Mouse (Mus musculus) embryonic facial prominence, embryonic 13.5 days (tissue): ENCODE measurements at regions not wholly inside any gene's neighbourhood (a gene's known extent, or its start where the extent isn't known, plus 50 kb on each side); places are given as distances from the start of the nearest gene placed in this dataset.
"Not testable (repeated sequence)": the region's sequence is repeated elsewhere in the genome, so short reads cannot be mapped to it uniquely, and the experiment has no call there.

Experiments used
- ATAC-seq: fragments of 200-750 bp; cut with Nextera tagmentation; 2 replicates; pipeline ENCODE4 v1.8.0; 2017; ENCODE audit warnings: low read depth; ENCODE audit not compliant: insufficient number of reproducible peaks, insufficient read depth, low FRiP score, low TSS enrichment
- H3K27ac ChIP-seq: fragments of 300-500 bp; sonication (generic); 2 replicates; pipeline ENCODE4 v1.5.1; 2015; ENCODE audit warnings: moderate library complexity, mild to moderate bottlenecking, inconsistent platforms
- H3K27me3 ChIP-seq: fragments of 300-500 bp; sonication (generic); 2 replicates; pipeline ENCODE4 v1.6.1; 2015; ENCODE audit warnings: mild to moderate bottlenecking, inconsistent platforms
- H3K36me3 ChIP-seq: fragments of 300-500 bp; sonication (generic); 2 replicates; pipeline ENCODE4 v1.6.1; 2015; ENCODE audit warnings: mild to moderate bottlenecking, inconsistent platforms
- H3K4me1 ChIP-seq: fragments of 300-500 bp; sonication (generic); 2 replicates; pipeline ENCODE4 v1.6.1; 2015; ENCODE audit warnings: inconsistent platforms
- H3K4me2 ChIP-seq: fragments of 300-500 bp; sonication (generic); 2 replicates; pipeline ENCODE4 v1.6.1; 2015; ENCODE audit warnings: moderate library complexity, mild to moderate bottlenecking, inconsistent platforms
- H3K4me3 ChIP-seq: fragments of 300-500 bp; sonication (generic); 2 replicates; pipeline ENCODE4 v1.5.1; 2015; ENCODE audit warnings: mild to moderate bottlenecking, inconsistent platforms
- H3K9ac ChIP-seq: fragments of 300-500 bp; sonication (generic); 2 replicates; pipeline ENCODE4 v1.6.1; 2015; ENCODE audit warnings: mild to moderate bottlenecking, inconsistent platforms
- H3K9me3 ChIP-seq: fragments of 300-500 bp; sonication (generic); 2 replicates; pipeline ENCODE4 v1.6.1; 2016; ENCODE audit warnings: inconsistent platforms
- WGBS: fragments of 180-500 bp; shearing (Covaris S2); methylation state at CpG from one replicate; pipeline ENCODE4 v1.1.7; 2015; ENCODE audit warnings: mixed read lengths; 5-methylcytosine and 5-hydroxymethylcytosine counted together

GRCm38 (mm10) chr9:92768432-92768831, 226.4 kb downstream of the Plod2 start:
- WGBS: 78% methylated on average over 3 of the region's 3 CpGs
- Histone ChIP-seq H3K4me3 (no peak overlapping the region), H3K27ac (no peak overlapping the region), H3K9me3 (no peaks in the 10 kb centered on the region), H3K4me2 (no peak overlapping the region), H3K9ac (no peak overlapping the region), H3K36me3 (no peaks in the 10 kb centered on the region), H3K27me3 (no peaks in the 10 kb centered on the region), H3K4me1 (0 out of 2 replicates have a peak, but pooled peaks cover 4% of the 10 kb centered on the region)
- no peak for ATAC-seq

GRCm38 (mm10) chr9:92769528-92769927, 227.5 kb downstream of the Plod2 start:
- ATAC-seq: no peak

DNA sequence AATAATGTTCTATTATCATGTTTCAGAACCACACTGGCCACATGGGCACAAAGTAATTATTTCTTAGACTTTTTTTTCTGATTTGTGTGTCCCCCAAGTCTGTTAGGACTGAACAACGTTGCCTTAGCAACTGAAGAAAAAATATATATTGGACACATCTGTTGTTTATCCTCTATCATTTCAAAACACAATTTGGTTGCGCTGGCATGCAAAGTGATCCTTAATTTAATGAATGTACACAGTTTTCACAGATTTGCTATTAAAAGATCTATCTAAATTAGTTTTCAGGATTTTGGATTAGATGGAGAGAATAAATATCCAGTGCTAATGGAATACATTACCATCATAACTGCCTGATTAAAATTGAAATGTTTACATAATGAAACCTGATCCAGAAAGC, 229.0 kb downstream of the Plod2 start:
- Histone ChIP-seq H3K27ac (no peak overlapping the region), H3K9ac (no peak overlapping the region), H3K9me3 (no peaks in the 10 kb centered on the region), H3K4me3 (no peak overlapping the region), H3K27me3 (no peaks in the 10 kb centered on the region), H3K36me3 (no peaks in the 10 kb centered on the region), H3K4me2 (no peak overlapping the region), H3K4me1 (0 out of 2 replicates have a peak, but pooled peaks cover 4% of the 10 kb centered on the region)
- WGBS: 61% methylated on average over 2 of the region's 2 CpGs
- no peak for ATAC-seq

More at GRCm38 (mm10) chr9:92769528-92769927, 227.5 kb downstream of the Plod2 start:
- H3K4me1 ChIP-seq: 0 out of 2 replicates have a peak, but pooled peaks cover 4% of the 10 kb centered on the region
- H3K4me3 ChIP-seq: no peak overlapping the region
- H3K9ac ChIP-seq: no peak overlapping the region
- WGBS: 69% methylated on average over 2 of the region's 2 CpGs
- no peak overlapping the region for H3K4me2 ChIP-seq
- no peak overlapping the region for H3K27ac ChIP-seq
- no peaks in the 10 kb centered on the region for H3K9me3 ChIP-seq
- H3K27me3 ChIP-seq: no peaks in the 10 kb centered on the region
- no peaks in the 10 kb centered on the region for H3K36me3 ChIP-seq

GRCm38 (mm10) chr9:92771716-92772115, 229.7 kb downstream of the Plod2 start:
- WGBS: 39% methylated on average over 3 of the region's 3 CpGs
- Histone ChIP-seq H3K4me1 (0 out of 2 replicates have a peak, but pooled peaks cover 4% of the 10 kb centered on the region), H3K4me2 (no peak overlapping the region), H3K36me3 (no peaks in the 10 kb centered on the region), H3K9ac (no peak overlapping the region), H3K27me3 (no peaks in the 10 kb centered on the region), H3K27ac (no peak overlapping the region), H3K4me3 (no peak overlapping the region), H3K9me3 (no peaks in the 10 kb centered on the region)
- ATAC-seq: no peak

GRCm38 (mm10) chr9:92782922-92783454, 241.0 kb downstream of the Plod2 start:
- H3K4me1 ChIP-seq: no peaks in the 10 kb centered on the region
- no peak for ATAC-seq
- H3K9ac ChIP-seq: no peak overlapping the region
- no peak overlapping the region for H3K27ac ChIP-seq
- no peak overlapping the region for H3K4me2 ChIP-seq
- peaks cover 4% of the 10 kb centered on the region; the same call in 1 of the 2 replicates for H3K9me3 ChIP-seq
- H3K27me3 ChIP-seq: no peaks in the 10 kb centered on the region
- no peak overlapping the region for H3K4me3 ChIP-seq
- H3K36me3 ChIP-seq: no peaks in the 10 kb centered on the region

- H3K4me1 ChIP-seq: no peaks in the 10 kb centered on the region
- ATAC-seq: no peak
Measured at GRCm38 (mm10) chr9:92799695-92800094, 257.7 kb downstream of the Plod2 start.

DNA sequence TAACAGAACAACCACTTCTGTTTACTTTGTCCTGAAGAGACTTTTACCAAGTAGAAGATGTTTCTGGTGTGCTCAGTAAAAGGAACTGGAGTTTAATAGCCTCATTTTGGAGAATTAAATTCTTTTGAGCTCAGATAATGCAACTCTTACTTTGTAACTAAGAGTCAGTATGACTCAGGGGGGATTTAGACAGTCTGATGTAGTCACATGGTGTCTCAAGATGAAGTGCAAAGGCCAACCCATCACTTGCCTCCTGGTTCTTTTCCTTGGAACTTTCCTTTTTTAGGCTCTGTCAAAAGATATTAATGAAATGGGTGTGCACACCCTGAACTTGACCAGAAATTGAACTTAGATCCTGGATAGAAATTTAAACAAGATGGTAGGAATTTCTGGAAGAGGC, 267.4 kb downstream of the Plod2 start:
- Histone ChIP-seq H3K4me1 (no peaks in the 10 kb centered on the region), H3K9ac (no peak overlapping the region), H3K4me3 (no peak overlapping the region), H3K9me3 (no peaks in the 10 kb centered on the region), H3K27ac (no peak overlapping the region), H3K36me3 (no peaks in the 10 kb centered on the region), H3K27me3 (no peaks in the 10 kb centered on the region), H3K4me2 (no peak overlapping the region)
- no peak for ATAC-seq

More at GRCm38 (mm10) chr9:92799695-92800094, 257.7 kb downstream of the Plod2 start:
- Histone ChIP-seq H3K9ac (no peak overlapping the region), H3K27ac (no peak overlapping the region), H3K27me3 (no peaks in the 10 kb centered on the region), H3K9me3 (no peaks in the 10 kb centered on the region), H3K4me2 (no peak overlapping the region), H3K4me3 (no peak overlapping the region), H3K36me3 (no peaks in the 10 kb centered on the region)
- WGBS: 27% methylated on average over 1 of the region's 1 CpGs

DNA sequence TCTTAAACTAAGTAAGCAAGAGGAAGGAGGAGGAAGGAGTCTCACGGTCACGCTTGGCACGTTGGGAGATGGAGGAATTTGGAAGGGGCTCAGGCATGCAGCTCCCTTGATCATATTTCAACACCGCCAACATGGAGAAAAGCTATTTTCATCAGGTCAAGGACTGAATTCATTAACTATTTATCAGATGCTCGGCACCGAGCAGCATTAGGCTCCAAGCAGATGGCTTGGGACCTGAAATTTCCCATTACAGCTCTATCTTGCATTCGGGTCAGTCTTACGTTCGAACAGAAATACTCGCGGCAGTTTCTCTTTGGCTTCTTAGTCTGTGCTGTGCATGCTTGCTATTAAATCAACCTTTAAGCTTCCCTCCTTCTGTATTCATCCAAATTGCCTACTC, 278.7 kb downstream of the Plod2 start:
- no peak for ATAC-seq
- Histone ChIP-seq H3K4me3 (peak overlapping the region; percentile 28), H3K9me3 (no peaks in the 10 kb centered on the region), H3K9ac (no peak overlapping the region), H3K36me3 (no peaks in the 10 kb centered on the region), H3K27ac (no peak overlapping the region), H3K4me1 (0 out of 2 replicates have a peak, but pooled peaks cover 4% of the 10 kb centered on the region), H3K4me2 (peak overlapping the region; percentile 53), H3K27me3 (no peaks in the 10 kb centered on the region)
- WGBS: 28% methylated on average over 11 of the region's 11 CpGs

GRCm38 (mm10) chr9:92826708-92827353, 284.8 kb downstream of the Plod2 start:
- Histone ChIP-seq H3K27me3 (no peaks in the 10 kb centered on the region), H3K27ac (no peak overlapping the region), H3K4me1 (no peaks in the 10 kb centered on the region), H3K4me2 (no peak overlapping the region), H3K4me3 (no peak overlapping the region), H3K36me3 (no peaks in the 10 kb centered on the region), H3K9ac (no peak overlapping the region), H3K9me3 (no peaks in the 10 kb centered on the region)
- ATAC-seq: no peak

DNA sequence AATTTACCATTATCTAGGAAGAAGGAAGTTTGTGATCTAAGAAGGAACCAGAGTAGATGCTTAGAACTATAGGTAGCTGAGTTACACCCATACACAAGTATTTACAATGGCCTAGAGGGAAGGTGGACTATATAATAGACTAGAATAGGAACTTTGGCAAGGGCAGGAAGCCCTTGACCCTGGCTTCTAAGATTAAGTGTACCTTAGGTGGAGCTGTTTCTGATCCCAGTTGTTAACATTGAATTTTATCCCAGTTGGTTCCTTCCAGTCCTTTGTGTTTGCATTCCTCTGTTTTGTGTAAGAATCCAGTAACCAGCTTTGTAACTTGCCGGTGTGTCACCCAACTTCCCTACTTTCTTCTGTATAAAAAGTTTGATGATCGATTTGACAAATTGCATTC, 294.1 kb downstream of the Plod2 start:
- H3K27ac ChIP-seq, H3K27me3 ChIP-seq: not testable (repeated sequence)

GRCm38 (mm10) chr9:92856410-92857083, 314.5 kb downstream of the Plod2 start:
- H3K4me2 ChIP-seq: no peak overlapping the region
- H3K4me1 ChIP-seq: no peaks in the 10 kb centered on the region
- no peaks in the 10 kb centered on the region for H3K9me3 ChIP-seq
- no peaks in the 10 kb centered on the region for H3K27me3 ChIP-seq
- no peak overlapping the region for H3K9ac ChIP-seq
- ATAC-seq: no peak
- 82% methylated on average over 7 of the region's 7 CpGs for WGBS
- H3K4me3 ChIP-seq: no peak overlapping the region
- no peaks in the 10 kb centered on the region for H3K36me3 ChIP-seq
- H3K27ac ChIP-seq: no peak overlapping the region

More for the DNA sequence above, 294.1 kb downstream of the Plod2 start:
- not testable (repeated sequence) for H3K9ac ChIP-seq, H3K4me3 ChIP-seq, H3K4me1 ChIP-seq, ATAC-seq, H3K36me3 ChIP-seq, H3K9me3 ChIP-seq, H3K4me2 ChIP-seq
- 95% methylated on average over 2 of the region's 2 CpGs for WGBS

- 65% methylated on average over 6 of the region's 6 CpGs for WGBS
Measured at GRCm38 (mm10) chr9:92865822-92866221, 323.8 kb downstream of the Plod2 start.

More at GRCm38 (mm10) chr9:92865822-92866221, 323.8 kb downstream of the Plod2 start:
- H3K36me3 ChIP-seq: no peaks in the 10 kb centered on the region
- H3K9me3 ChIP-seq: no peaks in the 10 kb centered on the region
- H3K4me1 ChIP-seq: no peaks in the 10 kb centered on the region
- H3K4me2 ChIP-seq: no peak overlapping the region
- ATAC-seq: no peak
- H3K4me3 ChIP-seq: no peak overlapping the region
- H3K9ac ChIP-seq: no peak overlapping the region
- H3K27ac ChIP-seq: no peak overlapping the region
- H3K27me3 ChIP-seq: no peaks in the 10 kb centered on the region
